Mouse (Mus musculus) thymus, adult 2 months (tissue): ENCODE measurements around the gene Ctrc. TPM values are rescaled to one million over a fixed set of nuclear protein-coding genes. Genes with fewer than 3 reads are reported as not detected.

ENCODE experiments used
- DNase-seq: peaks from one replicate; pipeline ENCODE4 v3.0.0; 2021
- H3K27ac ChIP-seq: fragments of 200-500 bp; 2 replicates; pipeline ENCODE4 v1.5.1; 2012; ENCODE audit warnings: low read length, control low read depth; ENCODE audit not compliant: control insufficient read depth, insufficient read depth
- H3K27me3 ChIP-seq: fragments of 200-500 bp; 2 replicates; pipeline ENCODE4 v1.6.1; 2012; ENCODE audit warnings: mild to moderate bottlenecking, low read length, moderate library complexity, mixed read lengths; ENCODE audit not compliant: control insufficient read depth, insufficient read depth
- H3K36me3 ChIP-seq: fragments of 200-500 bp; 2 replicates; pipeline ENCODE4 v1.6.1; 2012; ENCODE audit warnings: mild to moderate bottlenecking, low read length, moderate library complexity; ENCODE audit not compliant: control insufficient read depth, insufficient read depth
- H3K4me1 ChIP-seq: fragments of 200-500 bp; replicated peaks from 2 replicates; pipeline ENCODE4 v1.6.1; 2012; ENCODE audit warnings: low read length; ENCODE audit not compliant: control insufficient read depth, insufficient read depth
- H3K4me3 ChIP-seq: fragments of 200-500 bp; 2 replicates; pipeline ENCODE4 v1.5.1; 2012; ENCODE audit warnings: mild to moderate bottlenecking, low read length, control low read depth, moderate library complexity; ENCODE audit not compliant: control insufficient read depth, insufficient read depth
- CTCF ChIP-seq: fragments of 200-500 bp; IDR thresholded peaks from 2 replicates; pipeline ENCODE4 v1.5.1; 2012; ENCODE audit warnings: mild to moderate bottlenecking, control low read depth, low read length, moderate library complexity, borderline replicate concordance; ENCODE audit not compliant: control insufficient read depth, poor library complexity, insufficient read depth; ENCODE audit errors: extremely low read depth
- POLR2A ChIP-seq: fragments of 200-500 bp; IDR thresholded peaks from 2 replicates; pipeline ENCODE4 v1.6.1; 2012; ENCODE audit warnings: mild to moderate bottlenecking, low read length, control low read depth, moderate library complexity; ENCODE audit not compliant: control insufficient read depth, poor library complexity, insufficient read depth; ENCODE audit errors: extremely low read depth
- WGBS: fragments of 180-500 bp; shearing (Covaris S2); methylation state at CpG from one replicate; pipeline ENCODE4 v1.1.7; 2018; 5-methylcytosine and 5-hydroxymethylcytosine counted together
- polyA plus RNA-seq: library from polyadenylated mRNA; depleted of rRNA; stranded (reverse); fragments of >200 nt; gene quantifications from 2 replicates; pipeline ENCODE4 v1.2.3, GENCODE M21; 2012

Ctrc gene
- polyA plus RNA-seq, 1 experiment, result 0.35 TPM

GRCm38 (mm10) chr4:141868051-141868450 is 21.9 kb upstream of the Ctrc start:
- DNase-seq, result no peak
- Histone ChIP-seq H3K4me1 (peaks cover 6% of the 10 kb centered on the region), H3K36me3 (no peaks in the 10 kb centered on the region), H3K27ac (no peak overlapping the region), H3K4me3 (no peak overlapping the region), H3K27me3 (no peaks in the 10 kb centered on the region)
- WGBS, result 95% methylated on average over 10 of the region's 10 CpGs
- TF ChIP-seq POLR2A (no peak), CTCF (no peak)

GRCm38 (mm10) chr4:141867498-141867897 is 21.3 kb upstream of the Ctrc start:
- Histone ChIP-seq H3K27ac (no peak overlapping the region), H3K4me3 (no peak overlapping the region), H3K36me3 (no peaks in the 10 kb centered on the region), H3K4me1 (peaks cover 5% of the 10 kb centered on the region; the same call in 1 of the 2 replicates), H3K27me3 (no peaks in the 10 kb centered on the region)
- TF ChIP-seq POLR2A, result no peak
- no peak for TF ChIP-seq CTCF
- 88% methylated on average over 4 of the region's 4 CpGs for WGBS
- no peak for DNase-seq

- no peak overlapping the region for H3K27ac ChIP-seq
- 92% methylated on average over 10 of the region's 10 CpGs for WGBS
- H3K36me3 ChIP-seq, result no peaks in the 10 kb centered on the region
- H3K4me3 ChIP-seq, result no peak overlapping the region
- no peak for DNase-seq
- no peaks in the 10 kb centered on the region for H3K27me3 ChIP-seq
- peaks cover 7% of the 10 kb centered on the region; the same call in 1 of the 2 replicates for H3K4me1 ChIP-seq
- TF ChIP-seq CTCF (no peak), POLR2A (no peak)
These were observed 20.9 kb upstream of the Ctrc start for GRCm38 (mm10) chr4:141866933-141867490.

GRCm38 (mm10) chr4:141865600-141865999 is 19.4 kb upstream of the Ctrc start:
- Histone ChIP-seq H3K27me3 (no peaks in the 10 kb centered on the region), H3K4me1 (0 out of 2 replicates have a peak, but pooled peaks cover 6% of the 10 kb centered on the region), H3K4me3 (no peak overlapping the region), H3K27ac (no peak overlapping the region), H3K36me3 (no peaks in the 10 kb centered on the region)
- WGBS, result 96% methylated on average over 5 of the region's 5 CpGs
- DNase-seq, result no peak
- no peak for TF ChIP-seq CTCF
- no peak for TF ChIP-seq POLR2A

GRCm38 (mm10) chr4:141865006-141865405 is 18.8 kb upstream of the Ctrc start:
- DNase-seq, result no peak
- Histone ChIP-seq H3K36me3 (no peaks in the 10 kb centered on the region), H3K4me3 (no peak overlapping the region), H3K27me3 (no peaks in the 10 kb centered on the region), H3K27ac (no peak overlapping the region), H3K4me1 (0 out of 2 replicates have a peak, but pooled peaks cover 6% of the 10 kb centered on the region)
- no peak for TF ChIP-seq CTCF
- TF ChIP-seq POLR2A, result no peak
- 96% methylated on average over 5 of the region's 5 CpGs for WGBS

- Histone ChIP-seq H3K27me3 (no peaks in the 10 kb centered on the region), H3K36me3 (0 out of 2 replicates have a peak, but pooled peaks cover 3% of the 10 kb centered on the region), H3K27ac (no peak overlapping the region), H3K4me1 (0 out of 2 replicates have a peak, but pooled peaks cover 5% of the 10 kb centered on the region), H3K4me3 (no peak overlapping the region)
- TF ChIP-seq CTCF, result no peak
- DNase-seq, result no peak
- 92% methylated on average over 8 of the region's 8 CpGs for WGBS
These were observed 18.3 kb upstream of the Ctrc start for GRCm38 (mm10) chr4:141864506-141864905.

GRCm38 (mm10) chr4:141863726-141864280 is 17.6 kb upstream of the Ctrc start:
- Histone ChIP-seq H3K4me1 (0 out of 2 replicates have a peak, but pooled peaks cover 4% of the 10 kb centered on the region), H3K27ac (no peak overlapping the region), H3K4me3 (no peak overlapping the region), H3K27me3 (no peaks in the 10 kb centered on the region), H3K36me3 (0 out of 2 replicates have a peak, but pooled peaks cover 7% of the 10 kb centered on the region)
- no peak for TF ChIP-seq CTCF
- TF ChIP-seq POLR2A, result no peak
- 76% methylated on average over 7 of the region's 7 CpGs for WGBS
- DNase-seq, result no peak
